Mouse (Mus musculus) E14TG2a.4 (cell line): Measurements from ENCODE around the gene Txlna.

Experiments
- CTCF ChIP-seq: conservative IDR thresholded peaks from 2 replicates; pipeline ENCODE4 v1.5.1; 2014; ENCODE audit warnings: low read length
- NANOG ChIP-seq: IDR thresholded peaks from 2 replicates; pipeline ENCODE4 v1.6.1; 2014; ENCODE audit warnings: borderline replicate concordance, low read length, mixed read lengths
- POU5F1 ChIP-seq: IDR thresholded peaks from 2 replicates; pipeline ENCODE4 v1.6.1; 2014; ENCODE audit warnings: low read length, borderline replicate concordance

DNA sequence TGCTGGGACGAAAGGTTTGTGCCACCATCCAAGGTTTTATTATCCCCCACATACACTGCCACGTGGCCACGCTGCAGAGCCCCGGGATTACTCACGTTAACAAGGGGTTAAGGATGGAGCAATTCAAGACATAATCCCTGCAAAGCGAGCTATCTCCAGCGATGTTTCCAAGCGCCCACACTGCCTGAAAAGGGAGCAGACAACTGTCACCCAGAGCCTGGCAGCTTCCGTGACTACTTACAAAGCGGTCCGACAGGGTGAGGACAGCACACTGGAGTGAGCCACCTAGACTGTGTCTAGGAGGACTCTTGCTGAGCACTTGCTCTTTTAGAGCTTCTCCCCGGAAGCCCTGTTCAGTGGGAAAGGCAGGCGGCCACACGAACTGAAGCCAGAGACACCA is 13.9 kb upstream of the Txlna start:
- TF ChIP-seq CTCF (no peak), NANOG (no peak), POU5F1 (no peak)
